In the genomic region with DNA sequence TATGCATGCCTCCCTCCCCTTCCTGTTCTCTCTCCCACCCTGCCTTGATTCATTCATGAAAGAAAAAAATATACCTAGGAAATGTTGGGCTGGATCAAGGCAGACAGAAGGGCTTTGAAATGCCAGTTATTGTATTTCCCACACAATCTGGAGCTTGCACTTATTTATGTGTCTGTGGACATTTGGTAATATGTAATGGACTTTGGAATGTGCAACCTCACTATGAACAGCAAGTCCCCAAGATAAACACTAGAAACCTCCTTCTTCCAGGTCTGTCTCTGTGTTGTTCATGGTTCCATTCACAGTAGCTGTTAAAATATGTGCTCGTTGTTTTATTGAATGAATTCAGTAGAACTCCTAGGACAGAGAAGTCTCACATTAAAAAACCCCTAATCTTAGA, we compare ENCODE assay signal across 13 mouse cellular contexts.
"Had no signal": no experiment of that assay in that cellular context is flagged by ENCODE, and none has a peak within 500 bp of the region (broad histone marks: within the 10 kb centered on the region; RNA-seq: fewer than 3 reads in every experiment).

No protein-coding gene starts in this region.

- H3K4me3 ChIP-seq: heart, adult 2 months; heart, embryonic 13.5 days; heart, embryonic 15.5 days; hindbrain, embryonic 12.5 days; hindbrain, embryonic 15.5 days; kidney, embryonic 15.5 days; limb, embryonic 13.5 days; limb, embryonic 15.5 days had no signal

- H3K27ac ChIP-seq: heart, adult 2 months; heart, embryonic 13.5 days; heart, embryonic 15.5 days; hindbrain, embryonic 15.5 days; hindbrain, postnatal 0 days; kidney, embryonic 15.5 days; kidney, postnatal 0 days; limb, embryonic 13.5 days; limb, embryonic 15.5 days; liver, embryonic 14.5 days had no signal

- H3K4me2 ChIP-seq: heart, embryonic 11.5 days; heart, embryonic 13.5 days; heart, embryonic 15.5 days; hindbrain, embryonic 12.5 days; hindbrain, embryonic 15.5 days; kidney, embryonic 15.5 days; limb, embryonic 13.5 days; limb, embryonic 15.5 days had no signal

- H3K9ac ChIP-seq: forebrain, postnatal 0 days; heart, embryonic 13.5 days; heart, embryonic 15.5 days; hindbrain, embryonic 12.5 days; hindbrain, embryonic 15.5 days; kidney, embryonic 15.5 days; limb, embryonic 13.5 days; limb, embryonic 15.5 days; liver, embryonic 14.5 days had no signal

- H3K36me3 ChIP-seq: heart, embryonic 13.5 days; heart, embryonic 15.5 days; hindbrain, embryonic 12.5 days; hindbrain, embryonic 15.5 days; kidney, embryonic 15.5 days; limb, embryonic 13.5 days; limb, embryonic 15.5 days had no signal

- H3K27me3 ChIP-seq: heart, embryonic 13.5 days; heart, embryonic 15.5 days; hindbrain, embryonic 12.5 days; hindbrain, embryonic 15.5 days; kidney, embryonic 15.5 days; limb, embryonic 13.5 days; limb, embryonic 15.5 days had no signal

- H3K9me3 ChIP-seq: heart, embryonic 15.5 days; hindbrain, embryonic 12.5 days; hindbrain, embryonic 15.5 days; kidney, embryonic 15.5 days; limb, embryonic 13.5 days; limb, embryonic 15.5 days had no signal
